Mouse (Mus musculus) limb, embryonic 11.5 days (tissue): ENCODE data around the gene Ppm1n. TPM values are rescaled to one million over a fixed set of nuclear protein-coding genes. Genes with fewer than 3 reads are reported as not detected.
A peak's percentile ranks its signal among the peaks of the same experiment; 100 is the strongest.

Experiments
- ATAC-seq: fragments of 200-750 bp; cut with Nextera tagmentation; 2 replicates; pipeline ENCODE4 v1.8.0; 2017; ENCODE audit warnings: low read depth; ENCODE audit not compliant: insufficient number of reproducible peaks, low FRiP score, low TSS enrichment
- DNase-seq: peaks from one replicate; pipeline ENCODE4 v3.0.0-alpha.2; 2015; ENCODE audit warnings: low spot score
- H3K27ac ChIP-seq: fragments of 300-500 bp; sonication (generic); replicated peaks from 2 replicates; pipeline ENCODE4 v1.5.1; 2014; ENCODE audit warnings: low read depth, mild to moderate bottlenecking, low read length
- H3K27me3 ChIP-seq: fragments of 300-500 bp; sonication (generic); 2 replicates; pipeline ENCODE4 v1.6.1; 2014; ENCODE audit warnings: mild to moderate bottlenecking, low read length, mixed read lengths; ENCODE audit not compliant: control insufficient read depth, insufficient read depth
- H3K36me3 ChIP-seq: fragments of 300-500 bp; sonication (generic); 2 replicates; pipeline ENCODE4 v1.6.1; 2014; ENCODE audit warnings: mild to moderate bottlenecking, low read length, moderate library complexity, mixed read lengths; ENCODE audit not compliant: control insufficient read depth, insufficient read depth
- H3K4me1 ChIP-seq: fragments of 300-500 bp; sonication (generic); 2 replicates; pipeline ENCODE4 v1.6.1; 2014; ENCODE audit warnings: low read length, mixed read lengths; ENCODE audit not compliant: control insufficient read depth, insufficient read depth
- H3K4me2 ChIP-seq: fragments of 300-500 bp; sonication (generic); 2 replicates; pipeline ENCODE4 v1.6.1; 2014; ENCODE audit warnings: low read depth, mild to moderate bottlenecking, moderate library complexity; ENCODE audit not compliant: severe bottlenecking
- H3K4me3 ChIP-seq: fragments of 300-500 bp; sonication (generic); 2 replicates; pipeline ENCODE4 v1.5.1; 2014; ENCODE audit warnings: low read depth, low read length
- H3K9ac ChIP-seq: fragments of 300-500 bp; sonication (generic); 2 replicates; pipeline ENCODE4 v1.6.1; 2014; ENCODE audit warnings: mild to moderate bottlenecking, low read length
- H3K9me3 ChIP-seq: fragments of 300-500 bp; sonication (generic); 2 replicates; pipeline ENCODE4 v1.6.1; 2016; ENCODE audit warnings: low read length; ENCODE audit not compliant: control insufficient read depth
- WGBS: fragments of 180-500 bp; shearing (Covaris S2); extraction: QIAGEN DNeasy Blood & Tissue Kit; methylation state at CpG from one replicate; pipeline ENCODE4 v1.1.7; 2014; 5-methylcytosine and 5-hydroxymethylcytosine counted together
- polyA plus RNA-seq: library from polyadenylated mRNA; unstranded; fragments of >200 nt; fragmentation: Nextera tagmentation; extraction: Ambion mirVana; gene quantifications from 2 replicates; pipeline ENCODE4 v1.2.1, GENCODE M21; 2014

Gene Ppm1n
- polyA plus RNA-seq, 1 experiment from 2014 or later, result 0.24 TPM

- peak overlapping the region; percentile 28 for H3K4me3 ChIP-seq
- no peak overlapping the region for H3K9ac ChIP-seq
- no peaks in the 10 kb centered on the region for H3K4me1 ChIP-seq
- peak overlapping the region; percentile 21; the same call in 1 of the 2 replicates for H3K4me2 ChIP-seq
- ATAC-seq (peak; percentile 66), DNase-seq (peak; percentile 87)
- under 1% methylated on average over 29 of the region's 29 CpGs for WGBS
- no peaks in the 10 kb centered on the region for H3K9me3 ChIP-seq
- H3K36me3 ChIP-seq, result no peaks in the 10 kb centered on the region
- H3K27ac ChIP-seq, result no peak overlapping the region
- H3K27me3 ChIP-seq, result peaks cover 43% of the 10 kb centered on the region
Observed at GRCm38 (mm10) chr7:19300501-19301421, 20.9 kb upstream of the Ppm1n start.

GRCm38 (mm10) chr7:19299194-19299593, 19.3 kb upstream of the Ppm1n start:
- H3K27ac ChIP-seq, result no peak overlapping the region
- no peak overlapping the region for H3K4me3 ChIP-seq
- H3K9me3 ChIP-seq, result no peaks in the 10 kb centered on the region
- DNase-seq (peak; percentile 58), ATAC-seq (no peak)
- H3K27me3 ChIP-seq, result peaks cover 27% of the 10 kb centered on the region
- H3K9ac ChIP-seq, result no peak overlapping the region
- H3K4me2 ChIP-seq, result no peak overlapping the region
- no peaks in the 10 kb centered on the region for H3K36me3 ChIP-seq
- H3K4me1 ChIP-seq, result no peaks in the 10 kb centered on the region
- WGBS, result 23% methylated on average over 3 of the region's 3 CpGs

GRCm38 (mm10) chr7:19297794-19298193, 17.9 kb upstream of the Ppm1n start:
- ATAC-seq (no peak), DNase-seq (no peak)
- Histone ChIP-seq H3K9ac (no peak overlapping the region), H3K4me2 (no peak overlapping the region), H3K27ac (no peak overlapping the region), H3K36me3 (no peaks in the 10 kb centered on the region), H3K4me1 (no peaks in the 10 kb centered on the region), H3K27me3 (peaks cover 14% of the 10 kb centered on the region), H3K4me3 (no peak overlapping the region), H3K9me3 (no peaks in the 10 kb centered on the region)
- WGBS, result 89% methylated on average over 5 of the region's 5 CpGs

- H3K4me1 ChIP-seq, result no peaks in the 10 kb centered on the region
- H3K27ac ChIP-seq, result no peak overlapping the region
- H3K27me3 ChIP-seq, result peaks cover 7% of the 10 kb centered on the region
- no peak overlapping the region for H3K4me3 ChIP-seq
- no peak for DNase-seq
- no peak overlapping the region for H3K9ac ChIP-seq
- WGBS, result 86% methylated on average over 6 of the region's 6 CpGs
- ATAC-seq, result no peak
- no peaks in the 10 kb centered on the region for H3K9me3 ChIP-seq
- H3K36me3 ChIP-seq, result no peaks in the 10 kb centered on the region
- H3K4me2 ChIP-seq, result no peak overlapping the region
Observed at GRCm38 (mm10) chr7:19297034-19297433, 17.2 kb upstream of the Ppm1n start.

- ATAC-seq (peak; percentile 69), DNase-seq (peak; percentile 100)
- Histone ChIP-seq H3K27me3 (no peaks in the 10 kb centered on the region), H3K9me3 (no peaks in the 10 kb centered on the region), H3K4me2 (peak overlapping the region; percentile 50), H3K9ac (peak overlapping the region; percentile 53), H3K4me3 (peak overlapping the region; percentile 25), H3K36me3 (no peaks in the 10 kb centered on the region), H3K27ac (no peak overlapping the region), H3K4me1 (peaks cover 7% of the 10 kb centered on the region; the same call in 1 of the 2 replicates)
- 12% methylated on average over 20 of the region's 22 CpGs for whole genome bisulfite sequencing
Observed at GRCm38 (mm10) chr7:19295503-19296185, 15.8 kb upstream of the Ppm1n start.

- peak overlapping the region; percentile 20 for H3K4me3 ChIP-seq
- no peak overlapping the region for H3K27ac ChIP-seq
- ATAC-seq (peak; percentile 24; the same call in 1 of the 2 replicates), DNase-seq (peak; percentile 41)
- H3K4me1 ChIP-seq, result peaks cover 7% of the 10 kb centered on the region; the same call in 1 of the 2 replicates
- H3K9ac ChIP-seq, result peak overlapping the region; percentile 23; the same call in 1 of the 2 replicates
- no peaks in the 10 kb centered on the region for H3K27me3 ChIP-seq
- peak overlapping the region; percentile 42 for H3K4me2 ChIP-seq
- under 1% methylated on average over 20 of the region's 20 CpGs for WGBS
- H3K36me3 ChIP-seq, result no peaks in the 10 kb centered on the region
- H3K9me3 ChIP-seq, result no peaks in the 10 kb centered on the region
Observed at GRCm38 (mm10) chr7:19290969-19291596, 11.2 kb upstream of the Ppm1n start.

GRCm38 (mm10) chr7:19284763-19285162, 4.9 kb upstream of the Ppm1n start:
- no peaks in the 10 kb centered on the region for H3K36me3 ChIP-seq
- no peak overlapping the region for H3K9ac ChIP-seq
- no peak overlapping the region for H3K4me2 ChIP-seq
- no peak overlapping the region for H3K27ac ChIP-seq
- DNase-seq (peak; percentile 75), ATAC-seq (no peak)
- peaks cover 6% of the 10 kb centered on the region; the same call in 1 of the 2 replicates for H3K4me1 ChIP-seq
- 37% methylated on average over 4 of the region's 4 CpGs for WGBS
- H3K4me3 ChIP-seq, result no peak overlapping the region
- H3K9me3 ChIP-seq, result no peaks in the 10 kb centered on the region
- peaks cover 27% of the 10 kb centered on the region for H3K27me3 ChIP-seq

- 44% methylated on average over 14 of the region's 14 CpGs for WGBS
- Histone ChIP-seq H3K9me3 (0 out of 2 replicates have a peak, but pooled peaks cover 3% of the 10 kb centered on the region), H3K27me3 (peaks cover 40% of the 10 kb centered on the region), H3K4me1 (peaks cover 11% of the 10 kb centered on the region; the same call in 1 of the 2 replicates), H3K4me3 (no peak overlapping the region), H3K4me2 (no peak overlapping the region), H3K36me3 (no peaks in the 10 kb centered on the region), H3K27ac (no peak overlapping the region), H3K9ac (no peak overlapping the region)
- DNase-seq (no peak), ATAC-seq (no peak)
Observed at GRCm38 (mm10) chr7:19283406-19283804, 3.5 kb upstream of the Ppm1n start.
